Mouse (Mus musculus): ENCODE measurements around the gene Myo18b. TPM values are rescaled to one million over a fixed set of nuclear protein-coding genes. Genes with fewer than 3 reads are reported as not detected.

The Myo18b gene
- polyA plus RNA-seq, 1 experiment: 0.90 TPM

GRCm38 (mm10) chr5:112822426-112822825, 73.7 kb downstream of the Myo18b start:
- WGBS: 63% methylated on average over 3 of the region's 3 CpGs
- H3K4me3 ChIP-seq (replicated peaks; ENCODE audit: control insufficient read depth, low read depth, low read length): no peak overlapping the region
- TF ChIP-seq CTCF (IDR thresholded peaks at IDR 0.05; ENCODE audit: control insufficient read depth, insufficient read depth, low read length) (no peak), POLR2A (IDR thresholded peaks at IDR 0.05; ENCODE audit: borderline replicate concordance, control insufficient read depth, low read depth, low read length) (no peak)
- H3K4me1 ChIP-seq (ENCODE audit: control insufficient read depth, insufficient read depth, low read length): no peaks in the 10 kb centered on the region
- H3K27ac ChIP-seq (ENCODE audit: control insufficient read depth, insufficient read depth, low read depth, low read length, poor library complexity): no peak overlapping the region

DNA sequence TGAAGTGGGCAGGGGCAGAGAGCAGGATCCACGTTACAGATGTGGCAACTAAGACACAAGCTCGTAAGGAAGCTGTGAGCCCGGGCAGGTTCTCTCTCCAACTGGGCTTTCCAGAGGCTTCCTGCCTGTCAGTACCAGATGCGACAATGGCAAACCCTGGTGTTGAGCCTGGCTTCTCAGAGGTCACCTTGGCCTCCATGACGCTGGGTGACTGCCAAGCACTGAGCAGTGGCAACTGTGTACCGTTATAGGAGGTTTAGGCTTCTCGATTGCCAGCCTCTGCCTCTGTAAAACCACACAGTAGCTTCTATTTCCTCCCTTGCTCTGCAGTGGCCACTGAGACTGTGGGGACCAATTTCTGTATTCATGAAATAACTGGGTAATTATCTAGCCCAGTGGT, 81.1 kb downstream of the Myo18b start:
- Histone ChIP-seq H3K4me3 (replicated peaks; ENCODE audit: control insufficient read depth, low read depth, low read length) (no peak overlapping the region), H3K27ac (ENCODE audit: control insufficient read depth, insufficient read depth, low read depth, low read length, poor library complexity) (no peak overlapping the region), H3K4me1 (ENCODE audit: control insufficient read depth, insufficient read depth, low read length) (no peaks in the 10 kb centered on the region)
- WGBS: 76% methylated on average over 7 of the region's 7 CpGs
- TF ChIP-seq CTCF (IDR thresholded peaks at IDR 0.05; ENCODE audit: control insufficient read depth, insufficient read depth, low read length) (no peak), POLR2A (IDR thresholded peaks at IDR 0.05; ENCODE audit: borderline replicate concordance, control insufficient read depth, low read depth, low read length) (no peak)

DNA sequence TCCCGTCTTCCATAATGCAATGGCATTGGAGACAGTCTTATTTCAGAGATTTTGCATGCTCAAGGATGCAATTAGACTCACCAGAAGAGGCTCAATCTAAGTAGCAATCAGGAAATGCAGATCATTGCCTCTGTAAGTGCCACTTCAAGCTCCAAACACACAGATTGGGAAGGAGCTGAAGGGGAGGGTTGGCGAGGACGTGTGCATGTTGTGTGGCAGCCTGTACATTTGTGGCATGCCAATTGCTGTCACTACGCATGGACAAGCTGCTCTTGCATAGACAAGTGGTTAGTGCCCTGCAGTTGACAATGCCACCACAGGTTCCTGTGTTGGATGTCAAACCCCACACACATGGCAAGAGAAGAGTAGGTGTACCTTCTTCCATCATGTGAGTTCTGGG, 88.5 kb downstream of the Myo18b start:
- no peaks in the 10 kb centered on the region for H3K4me1 ChIP-seq (ENCODE audit: control insufficient read depth, insufficient read depth, low read length)
- 78% methylated on average over 4 of the region's 4 CpGs for WGBS
- no peak overlapping the region for H3K27ac ChIP-seq (ENCODE audit: control insufficient read depth, insufficient read depth, low read depth, low read length, poor library complexity)
- no peak for TF ChIP-seq POLR2A (IDR thresholded peaks at IDR 0.05; ENCODE audit: borderline replicate concordance, control insufficient read depth, low read depth, low read length)
- H3K4me3 ChIP-seq (replicated peaks; ENCODE audit: control insufficient read depth, low read depth, low read length): no peak overlapping the region

DNA sequence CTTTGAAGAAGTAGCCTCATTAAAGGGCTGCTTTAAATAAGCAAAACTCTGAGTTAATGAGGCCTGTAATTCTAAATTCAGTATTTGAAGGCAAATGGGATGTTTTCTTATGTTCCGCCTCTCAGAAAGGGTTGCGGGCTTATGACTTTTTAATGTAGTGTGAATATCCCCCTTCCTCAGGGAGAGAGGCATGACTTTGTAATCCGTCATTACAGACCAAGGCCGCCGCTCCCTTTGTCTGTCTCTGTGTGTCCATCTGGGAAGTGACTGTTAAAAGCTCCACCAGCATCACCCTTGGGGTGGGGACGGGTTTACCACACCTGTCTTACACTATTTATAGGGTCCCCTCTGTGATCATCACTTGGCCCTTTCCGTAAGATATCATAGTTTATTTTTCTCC, 100.1 kb downstream of the Myo18b start:
- no peak for TF ChIP-seq POLR2A (IDR thresholded peaks at IDR 0.05; ENCODE audit: borderline replicate concordance, control insufficient read depth, low read depth, low read length)
- TF ChIP-seq CTCF (IDR thresholded peaks at IDR 0.05; ENCODE audit: control insufficient read depth, insufficient read depth, low read length): no peak
- Histone ChIP-seq H3K4me3 (replicated peaks; ENCODE audit: control insufficient read depth, low read depth, low read length) (no peak overlapping the region), H3K27ac (ENCODE audit: control insufficient read depth, insufficient read depth, low read depth, low read length, poor library complexity) (no peak overlapping the region), H3K4me1 (ENCODE audit: control insufficient read depth, insufficient read depth, low read length) (no peaks in the 10 kb centered on the region)
- WGBS: 81% methylated on average over 7 of the region's 7 CpGs

DNA sequence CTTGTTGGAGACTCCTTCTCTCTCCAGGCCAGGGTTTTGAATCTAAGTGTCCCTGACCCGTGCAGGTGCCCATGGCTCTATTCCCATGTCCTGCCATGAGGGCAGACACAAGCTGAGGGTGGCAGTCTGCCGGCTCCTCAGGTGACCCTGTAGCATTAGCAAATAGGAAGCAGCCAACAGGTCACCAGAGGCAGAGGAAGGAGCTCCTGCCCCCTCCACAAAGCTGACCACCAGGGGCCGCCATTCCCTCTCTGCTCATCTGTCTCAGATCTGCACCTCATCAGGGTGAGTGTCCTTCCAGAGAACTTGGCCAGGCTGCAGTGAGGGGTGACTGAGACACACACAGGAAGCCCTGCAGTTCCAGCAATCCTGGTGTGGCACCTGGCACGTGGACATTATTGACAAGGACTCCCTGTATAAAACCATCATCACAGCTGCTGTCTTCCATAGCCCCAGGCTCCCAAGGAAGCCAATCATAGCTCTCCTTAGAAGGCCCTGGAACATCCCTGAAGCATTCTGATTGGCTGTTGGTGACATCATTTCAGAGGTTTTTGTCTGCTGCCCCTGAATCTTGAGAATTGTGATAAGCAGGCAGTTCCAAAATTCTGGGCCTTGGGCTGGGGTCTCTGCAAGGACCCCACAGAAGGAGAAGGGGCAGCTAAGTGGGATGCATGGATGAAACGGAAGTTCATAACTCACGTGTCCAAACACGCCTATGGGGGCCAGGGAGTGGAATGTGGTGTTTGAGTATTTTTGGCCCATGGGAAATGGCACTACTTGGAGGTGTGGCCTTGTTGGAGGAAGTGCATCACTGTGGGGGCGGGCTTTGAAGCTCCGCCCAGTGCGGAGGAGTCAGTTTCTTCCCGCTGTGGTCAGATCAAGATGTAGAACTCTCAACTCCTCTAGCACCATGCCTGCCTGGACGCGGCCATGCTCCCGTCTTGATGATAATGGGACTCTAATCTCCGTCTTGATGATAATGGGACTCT, 104.1 kb downstream of the Myo18b start:
- Histone ChIP-seq H3K4me3 (replicated peaks; ENCODE audit: control insufficient read depth, low read depth, low read length) (no peak overlapping the region), H3K4me1 (ENCODE audit: control insufficient read depth, insufficient read depth, low read length) (no peaks in the 10 kb centered on the region), H3K27ac (ENCODE audit: control insufficient read depth, insufficient read depth, low read depth, low read length, poor library complexity) (no peak overlapping the region)
- TF ChIP-seq POLR2A (IDR thresholded peaks at IDR 0.05; ENCODE audit: borderline replicate concordance, control insufficient read depth, low read depth, low read length) (no peak), CTCF (IDR thresholded peaks at IDR 0.05; ENCODE audit: control insufficient read depth, insufficient read depth, low read length) (no peak)
- 67% methylated on average over 15 of the region's 15 CpGs for WGBS

DNA sequence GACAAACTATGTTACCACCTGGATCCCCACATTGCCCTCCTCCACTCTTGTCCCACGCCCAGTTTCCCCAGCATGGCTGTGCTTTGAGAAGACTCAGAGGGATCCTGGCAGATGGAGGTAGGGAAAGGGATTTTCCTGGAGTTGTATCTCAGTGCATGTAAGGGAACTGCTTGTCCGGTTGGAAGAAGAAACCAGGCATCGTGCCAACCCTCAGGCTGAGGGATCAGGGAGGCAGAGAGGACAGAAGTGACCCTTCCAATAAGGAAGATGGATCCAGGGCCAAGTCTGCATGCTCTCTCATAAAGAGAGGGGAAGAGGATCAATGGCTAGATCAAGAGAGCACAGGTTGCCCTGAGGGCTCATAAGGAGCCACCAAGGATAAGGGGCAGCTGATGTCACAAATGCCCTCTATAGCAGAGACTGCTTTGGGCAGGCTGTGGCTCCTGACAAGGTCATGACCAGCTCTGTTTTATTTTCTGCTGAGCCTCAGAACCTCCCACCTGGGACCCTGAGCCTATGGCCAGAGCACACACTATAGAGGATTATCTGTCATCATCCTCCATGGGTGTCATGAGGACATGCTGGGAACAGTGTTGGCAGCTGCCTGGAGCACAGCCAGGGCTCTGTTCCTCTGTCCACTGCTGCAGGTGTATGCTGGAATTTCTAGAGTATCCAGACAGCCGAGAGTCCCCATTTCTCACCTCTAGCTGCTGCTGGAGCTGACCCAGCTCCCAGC, 105.6 kb downstream of the Myo18b start:
- no peak for TF ChIP-seq CTCF (IDR thresholded peaks at IDR 0.05; ENCODE audit: control insufficient read depth, insufficient read depth, low read length)
- TF ChIP-seq POLR2A (IDR thresholded peaks at IDR 0.05; ENCODE audit: borderline replicate concordance, control insufficient read depth, low read depth, low read length): no peak
- H3K4me3 ChIP-seq (replicated peaks; ENCODE audit: control insufficient read depth, low read depth, low read length): no peak overlapping the region
- H3K4me1 ChIP-seq (ENCODE audit: control insufficient read depth, insufficient read depth, low read length): no peaks in the 10 kb centered on the region
- no peak overlapping the region for H3K27ac ChIP-seq (ENCODE audit: control insufficient read depth, insufficient read depth, low read depth, low read length, poor library complexity)
- WGBS: 77% methylated on average over 4 of the region's 4 CpGs

DNA sequence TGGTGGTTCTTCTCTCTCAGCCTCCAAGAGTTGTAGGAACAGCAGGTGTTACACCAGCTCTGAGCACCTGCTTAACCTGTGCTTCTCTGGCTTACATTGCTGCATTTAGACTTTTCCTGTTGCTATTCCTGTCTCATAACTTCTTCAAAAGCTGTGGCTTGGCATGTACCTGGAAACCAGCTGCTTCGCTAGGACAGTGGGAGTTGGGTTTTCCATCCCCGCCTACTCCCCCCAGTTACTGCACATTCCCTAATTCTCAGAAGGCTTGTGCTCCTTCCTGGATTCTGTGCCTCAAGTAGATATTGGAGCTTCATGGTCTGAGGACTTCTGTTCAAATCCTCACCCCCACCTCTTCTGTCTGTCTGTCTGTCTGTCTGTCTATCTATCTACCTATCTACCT, 107.7 kb downstream of the Myo18b start:
- Histone ChIP-seq H3K4me1 (ENCODE audit: control insufficient read depth, insufficient read depth, low read length) (no peaks in the 10 kb centered on the region), H3K27ac (ENCODE audit: control insufficient read depth, insufficient read depth, low read depth, low read length, poor library complexity) (no peak overlapping the region), H3K4me3 (replicated peaks; ENCODE audit: control insufficient read depth, low read depth, low read length) (no peak overlapping the region)
- TF ChIP-seq CTCF (IDR thresholded peaks at IDR 0.05; ENCODE audit: control insufficient read depth, insufficient read depth, low read length) (no peak), POLR2A (IDR thresholded peaks at IDR 0.05; ENCODE audit: borderline replicate concordance, control insufficient read depth, low read depth, low read length) (no peak)
- 78% methylated on average over 2 of the region's 2 CpGs for WGBS

DNA sequence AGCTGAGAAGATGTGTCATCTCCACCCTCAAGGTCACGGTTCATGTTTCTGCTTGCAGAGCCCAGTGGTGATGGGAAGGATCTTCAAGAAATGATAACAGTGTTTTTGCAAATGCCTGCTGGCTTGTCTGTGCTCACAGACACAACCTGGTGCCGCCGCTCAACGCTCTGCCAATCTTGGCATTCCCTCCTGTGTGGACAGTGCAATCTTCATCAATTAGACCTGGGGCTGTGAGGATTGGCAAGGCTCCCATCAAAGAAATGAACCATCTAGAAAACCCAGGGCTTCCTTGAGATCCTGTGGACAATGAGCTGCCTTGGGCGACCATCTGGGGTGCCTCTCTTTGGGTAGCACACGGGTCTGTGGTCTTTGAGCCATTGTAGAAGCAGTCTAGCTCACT, 109.4 kb downstream of the Myo18b start:
- WGBS: 81% methylated on average over 6 of the region's 6 CpGs
- no peaks in the 10 kb centered on the region for H3K4me1 ChIP-seq (ENCODE audit: control insufficient read depth, insufficient read depth, low read length)
- no peak overlapping the region for H3K27ac ChIP-seq (ENCODE audit: control insufficient read depth, insufficient read depth, low read depth, low read length, poor library complexity)
- no peak for TF ChIP-seq POLR2A (IDR thresholded peaks at IDR 0.05; ENCODE audit: borderline replicate concordance, control insufficient read depth, low read depth, low read length)
- no peak for TF ChIP-seq CTCF (IDR thresholded peaks at IDR 0.05; ENCODE audit: control insufficient read depth, insufficient read depth, low read length)
- no peak overlapping the region for H3K4me3 ChIP-seq (replicated peaks; ENCODE audit: control insufficient read depth, low read depth, low read length)
